Mouse (Mus musculus): ENCODE results near the gene Ncoa7. TPM values are rescaled to one million over a fixed set of nuclear protein-coding genes. Genes with fewer than 3 reads are reported as not detected.
A peak's percentile ranks its signal among the peaks of the same experiment; 100 is the strongest.

Ncoa7 gene
- 3.9 TPM for polyA plus RNA-seq (2012; fragmentation: generic; extraction: Trizol)
- long read RNA-seq, experiment 1, full-length matches to known transcripts = 3 of 4 reads
- long read RNA-seq, experiment 1, partial matches to known transcripts = 1 of 4 reads
- long read RNA-seq, experiment 1, other reads (novel, unspliced or antisense) = 0 of 4 reads
- long read RNA-seq, experiment 2, full-length matches to known transcripts = 17 of 22 reads
- long read RNA-seq, experiment 2, partial matches to known transcripts = 2 of 22 reads
- long read RNA-seq, experiment 2, other reads (novel, unspliced or antisense) = 3 of 22 reads

DNA sequence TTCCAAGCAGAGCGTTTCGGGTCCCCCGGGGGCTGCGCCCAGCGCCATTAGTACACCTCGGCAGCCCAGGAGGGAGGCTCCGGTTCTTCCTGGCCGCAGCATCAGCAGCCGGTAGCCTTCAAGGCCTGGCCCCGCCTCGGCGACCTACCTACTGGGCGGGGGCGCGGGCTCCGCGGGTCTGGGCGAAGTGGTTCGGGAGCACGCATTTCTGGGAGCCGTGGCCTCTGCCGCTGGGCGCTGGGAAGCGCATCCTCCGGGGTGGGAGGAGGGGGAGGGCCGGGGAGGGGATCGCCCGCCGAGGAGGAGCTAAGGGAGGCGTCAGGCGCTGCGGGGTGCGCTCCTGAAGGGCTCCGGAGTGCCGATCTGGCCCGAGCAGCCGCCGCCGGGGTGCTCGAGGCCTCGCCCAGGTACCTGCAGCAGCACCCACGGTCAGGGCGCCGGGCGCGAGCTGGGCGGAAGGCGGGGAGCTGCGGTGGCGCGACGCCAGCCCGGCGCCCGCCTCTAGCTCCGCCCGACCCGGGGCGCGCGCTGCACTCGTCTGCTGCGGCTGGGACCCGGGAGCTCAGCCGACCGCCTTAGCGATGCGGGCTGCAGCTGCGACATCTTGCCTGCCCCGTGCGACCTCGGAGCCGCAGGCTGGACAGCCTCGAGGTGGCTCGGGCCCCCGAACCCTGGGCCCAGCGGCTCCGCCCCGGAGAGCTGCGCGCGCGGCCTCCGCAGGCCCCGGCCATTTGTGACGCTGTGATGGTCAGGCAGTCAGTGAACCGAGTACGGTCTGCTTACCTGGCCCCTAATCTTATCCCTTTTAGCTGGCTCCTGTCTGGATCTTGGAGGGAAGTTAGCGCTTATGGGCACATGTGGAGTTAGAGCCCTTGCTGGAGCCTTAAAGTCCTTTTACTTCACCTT, at the start of gene Ncoa7:
TSS of gene Ncoa7 (minus strand) at position 646 of the 906 bp plus-strand sequence.
- TF ChIP-seq CTCF (IDR thresholded peaks at IDR 0.05; ENCODE audit: control insufficient read depth, insufficient read depth, insufficient read length) (no peak), USF1 (IDR thresholded peaks at IDR 0.05; ENCODE audit: low read depth) (no peak), FOSL1 (IDR thresholded peaks at IDR 0.05; ENCODE audit: insufficient read depth, low read length, poor library complexity, severe bottlenecking) (no peak), CEBPB (IDR thresholded peaks at IDR 0.05; ENCODE audit: low read depth) (no peak), MYOG (IDR thresholded peaks at IDR 0.05; ENCODE audit: control insufficient read depth, extremely low read depth, insufficient read length) (no peak), MAX (IDR thresholded peaks at IDR 0.05) (no peak), MYOD1 (IDR thresholded peaks at IDR 0.05; ENCODE audit: control insufficient read depth, insufficient read length, low read depth) (no peak)
- peaks cover 9% of the 10 kb centered on the region for H3K79me3 ChIP-seq (ENCODE audit: low read depth)
- peak within 1 kb of the TSS; percentile 100 for H3ac ChIP-seq (ENCODE audit: control insufficient read depth, insufficient read length, low read depth)
- H3K36me3 ChIP-seq (ENCODE audit: control insufficient read depth, insufficient read depth) = no peaks in the 10 kb centered on the region
- no peaks in the 10 kb centered on the region for H3K27me3 ChIP-seq (ENCODE audit: control insufficient read depth, insufficient read depth, insufficient read length)
- H3K79me2 ChIP-seq (ENCODE audit: control insufficient read depth, insufficient read depth) = peaks cover 13% of the 10 kb centered on the region
- peak within 1 kb of the TSS; percentile 80 for H3K4me3 ChIP-seq (ENCODE audit: insufficient read depth, poor library complexity, severe bottlenecking)

DNA sequence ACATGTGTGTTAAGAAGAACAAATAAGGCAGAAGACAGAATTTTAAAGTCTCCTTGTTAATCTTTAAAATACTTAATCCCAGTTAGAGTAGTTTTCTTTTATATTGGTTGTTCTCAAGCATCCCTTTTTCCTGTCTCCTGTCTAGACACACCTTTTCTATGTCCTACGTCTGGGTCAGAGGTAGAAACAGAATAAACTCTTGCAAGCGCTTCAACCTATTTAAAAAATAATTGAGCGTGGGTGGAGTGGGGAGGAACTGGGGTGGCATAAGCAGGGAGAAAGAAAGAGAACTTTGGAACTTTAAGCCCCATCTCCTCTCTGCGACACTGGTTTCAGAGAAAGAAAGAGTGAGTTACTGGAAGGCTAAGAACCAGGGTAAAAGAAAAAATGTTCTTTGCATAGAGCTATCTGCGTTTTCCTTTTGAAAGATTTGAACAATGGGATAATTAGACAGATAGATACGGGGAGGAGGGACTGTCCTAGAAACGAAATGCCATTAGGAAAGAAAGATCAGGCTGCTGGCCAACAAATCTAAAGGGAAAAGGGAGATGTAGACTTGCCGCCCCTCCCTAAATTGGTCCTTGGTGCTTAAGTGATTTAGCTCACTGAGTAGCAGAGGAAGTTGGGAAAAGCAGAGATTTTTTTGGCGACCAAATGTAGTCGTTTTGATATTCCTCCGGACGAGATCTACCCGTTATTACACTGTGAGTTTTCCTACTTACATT, 42.1 kb upstream of the Ncoa7 start:
- no peak for TF ChIP-seq FOSL1 (IDR thresholded peaks at IDR 0.05; ENCODE audit: insufficient read depth, low read length, poor library complexity, severe bottlenecking)
- no peak for TF ChIP-seq MAX (IDR thresholded peaks at IDR 0.05)
- TF ChIP-seq CTCF (IDR thresholded peaks at IDR 0.05; ENCODE audit: control insufficient read depth, insufficient read depth, insufficient read length) = no peak
- no peak for TF ChIP-seq CEBPB (IDR thresholded peaks at IDR 0.05; ENCODE audit: low read depth)
- Histone ChIP-seq H3K27me3 (ENCODE audit: control insufficient read depth, insufficient read depth, insufficient read length) (peaks cover 9% of the 10 kb centered on the region), H3K36me3 (ENCODE audit: control insufficient read depth, insufficient read depth) (no peaks in the 10 kb centered on the region), H3K79me3 (ENCODE audit: low read depth) (no peaks in the 10 kb centered on the region), H3K79me2 (ENCODE audit: control insufficient read depth, insufficient read depth) (no peaks in the 10 kb centered on the region), H3ac (ENCODE audit: control insufficient read depth, insufficient read length, low read depth) (no peak overlapping the region), H3K4me3 (ENCODE audit: insufficient read depth, poor library complexity, severe bottlenecking) (no peak overlapping the region)

- H3ac ChIP-seq (ENCODE audit: control insufficient read depth, insufficient read length, low read depth) = no peak overlapping the region
- no peaks in the 10 kb centered on the region for H3K79me2 ChIP-seq (ENCODE audit: control insufficient read depth, insufficient read depth)
- TF ChIP-seq CEBPB (IDR thresholded peaks at IDR 0.05; ENCODE audit: low read depth) (no peak), FOSL1 (IDR thresholded peaks at IDR 0.05; ENCODE audit: insufficient read depth, low read length, poor library complexity, severe bottlenecking) (no peak), CTCF (IDR thresholded peaks at IDR 0.05; ENCODE audit: control insufficient read depth, insufficient read depth, insufficient read length) (no peak), MYOG (IDR thresholded peaks at IDR 0.05; ENCODE audit: control insufficient read depth, extremely low read depth, insufficient read length) (no peak), USF1 (IDR thresholded peaks at IDR 0.05; ENCODE audit: low read depth) (no peak), MAX (IDR thresholded peaks at IDR 0.05) (no peak), MYOD1 (IDR thresholded peaks at IDR 0.05; ENCODE audit: control insufficient read depth, insufficient read length, low read depth) (no peak)
- H3K27me3 ChIP-seq (ENCODE audit: control insufficient read depth, insufficient read depth, insufficient read length) = peaks cover 9% of the 10 kb centered on the region
- H3K4me3 ChIP-seq (ENCODE audit: insufficient read depth, poor library complexity, severe bottlenecking) = no peak overlapping the region
- H3K36me3 ChIP-seq (ENCODE audit: control insufficient read depth, insufficient read depth) = no peaks in the 10 kb centered on the region
- H3K79me3 ChIP-seq (ENCODE audit: low read depth) = no peaks in the 10 kb centered on the region
Observed at GRCm38 (mm10) chr10:30844191-30845010, 41.3 kb upstream of the Ncoa7 start.

DNA sequence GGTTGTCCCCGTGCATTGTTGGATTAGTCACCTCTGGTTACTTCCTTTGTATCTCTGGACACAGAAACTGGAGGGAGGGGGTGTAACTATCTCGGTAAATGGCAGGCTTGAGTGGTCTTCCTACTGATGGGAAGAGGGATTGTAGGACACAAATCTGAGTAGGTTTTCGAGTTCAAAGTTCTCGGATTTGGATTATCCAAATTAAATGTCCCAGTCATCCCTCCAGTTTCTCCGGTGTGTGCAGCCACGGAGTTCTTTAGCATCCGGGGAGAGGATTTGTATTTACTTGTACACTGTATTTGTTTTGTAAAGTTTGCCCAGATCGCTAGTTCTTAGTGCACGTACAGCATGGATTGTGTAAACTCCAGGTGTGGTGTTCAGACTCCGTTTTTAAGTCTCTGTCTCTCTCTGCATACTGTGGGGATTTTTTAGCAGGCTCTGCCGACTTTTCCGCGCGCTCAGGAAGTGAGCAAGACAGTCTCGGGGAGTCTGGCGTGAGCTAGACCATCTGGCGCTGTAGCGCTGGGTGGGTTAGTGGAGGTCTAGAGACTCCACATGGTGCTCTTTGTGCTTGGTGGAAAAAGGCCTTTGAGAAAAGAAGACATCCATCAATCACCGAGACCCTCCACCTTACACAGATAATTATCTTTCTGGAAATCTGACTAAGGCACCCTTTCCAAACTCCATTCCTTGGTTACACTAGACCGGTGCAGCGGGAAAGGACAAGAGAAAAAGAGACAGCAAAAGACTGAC, 40.5 kb upstream of the Ncoa7 start:
- Histone ChIP-seq H3ac (ENCODE audit: control insufficient read depth, insufficient read length, low read depth) (no peak overlapping the region), H3K79me3 (ENCODE audit: low read depth) (no peaks in the 10 kb centered on the region), H3K27me3 (ENCODE audit: control insufficient read depth, insufficient read depth, insufficient read length) (peaks cover 9% of the 10 kb centered on the region), H3K36me3 (ENCODE audit: control insufficient read depth, insufficient read depth) (no peaks in the 10 kb centered on the region), H3K4me3 (ENCODE audit: insufficient read depth, poor library complexity, severe bottlenecking) (no peak overlapping the region), H3K79me2 (ENCODE audit: control insufficient read depth, insufficient read depth) (no peaks in the 10 kb centered on the region)
- TF ChIP-seq USF1 (IDR thresholded peaks at IDR 0.05; ENCODE audit: low read depth) = no peak
- TF ChIP-seq MAX (IDR thresholded peaks at IDR 0.05) = no peak
- no peak for TF ChIP-seq CEBPB (IDR thresholded peaks at IDR 0.05; ENCODE audit: low read depth)
- no peak for TF ChIP-seq CTCF (IDR thresholded peaks at IDR 0.05; ENCODE audit: control insufficient read depth, insufficient read depth, insufficient read length)
- TF ChIP-seq FOSL1 (IDR thresholded peaks at IDR 0.05; ENCODE audit: insufficient read depth, low read length, poor library complexity, severe bottlenecking) = no peak
- TF ChIP-seq MYOG (IDR thresholded peaks at IDR 0.05; ENCODE audit: control insufficient read depth, extremely low read depth, insufficient read length) = no peak
- TF ChIP-seq MYOD1 (IDR thresholded peaks at IDR 0.05; ENCODE audit: control insufficient read depth, insufficient read length, low read depth) = no peak

Measured in C2C12 (cell line).